Mouse (Mus musculus) bone marrow, adult 2 months (tissue): ENCODE data around the gene Gm10065. TPM values are rescaled to one million over a fixed set of nuclear protein-coding genes. Genes with fewer than 3 reads are reported as not detected.
"Not testable (repeated sequence)": the region's sequence is repeated elsewhere in the genome, so short reads cannot be mapped to it uniquely, and the experiment has no call there.

ENCODE experiments used
- H3K27ac ChIP-seq: fragments of 200-500 bp; 2 replicates; pipeline ENCODE4 v1.5.1; 2012; ENCODE audit warnings: low read depth, mild to moderate bottlenecking, control low read depth, inconsistent platforms, low read length; ENCODE audit not compliant: control insufficient read depth, poor library complexity, insufficient read depth
- H3K4me1 ChIP-seq: fragments of 200-500 bp; 2 replicates; pipeline ENCODE4 v1.6.1; 2011; ENCODE audit warnings: low read length; ENCODE audit not compliant: control insufficient read depth, insufficient read depth
- H3K4me3 ChIP-seq: fragments of 200-500 bp; replicated peaks from 2 replicates; pipeline ENCODE3; 2011; ENCODE audit warnings: mild to moderate bottlenecking, low read depth, low read length, control low read depth; ENCODE audit not compliant: control insufficient read depth
- CTCF ChIP-seq: fragments of 200-500 bp; IDR thresholded peaks from 2 replicates; pipeline ENCODE4 v1.5.1; 2011; ENCODE audit warnings: low read length, control low read depth; ENCODE audit not compliant: control insufficient read depth, insufficient read depth
- POLR2A ChIP-seq: fragments of 200-500 bp; IDR thresholded peaks from 2 replicates; pipeline ENCODE4 v1.6.1; 2011; ENCODE audit warnings: low read depth, mild to moderate bottlenecking, control low read depth, low read length, borderline replicate concordance; ENCODE audit not compliant: control insufficient read depth
- WGBS: fragments of 180-500 bp; shearing (Covaris S2); methylation state at CpG from one replicate; pipeline ENCODE4 v1.1.7; 2018; 5-methylcytosine and 5-hydroxymethylcytosine counted together
- polyA plus RNA-seq: library from polyadenylated mRNA; stranded (reverse); fragments of >200 nt; gene quantifications from 2 replicates; pipeline ENCODE4 v1.2.4, GENCODE M21; 2011; ENCODE audit warnings: low replicate concordance; ENCODE audit not compliant: missing spikeins, insufficient read depth, insufficient read length

The Gm10065 gene
- not detected in 2 replicates for polyA plus RNA-seq

DNA sequence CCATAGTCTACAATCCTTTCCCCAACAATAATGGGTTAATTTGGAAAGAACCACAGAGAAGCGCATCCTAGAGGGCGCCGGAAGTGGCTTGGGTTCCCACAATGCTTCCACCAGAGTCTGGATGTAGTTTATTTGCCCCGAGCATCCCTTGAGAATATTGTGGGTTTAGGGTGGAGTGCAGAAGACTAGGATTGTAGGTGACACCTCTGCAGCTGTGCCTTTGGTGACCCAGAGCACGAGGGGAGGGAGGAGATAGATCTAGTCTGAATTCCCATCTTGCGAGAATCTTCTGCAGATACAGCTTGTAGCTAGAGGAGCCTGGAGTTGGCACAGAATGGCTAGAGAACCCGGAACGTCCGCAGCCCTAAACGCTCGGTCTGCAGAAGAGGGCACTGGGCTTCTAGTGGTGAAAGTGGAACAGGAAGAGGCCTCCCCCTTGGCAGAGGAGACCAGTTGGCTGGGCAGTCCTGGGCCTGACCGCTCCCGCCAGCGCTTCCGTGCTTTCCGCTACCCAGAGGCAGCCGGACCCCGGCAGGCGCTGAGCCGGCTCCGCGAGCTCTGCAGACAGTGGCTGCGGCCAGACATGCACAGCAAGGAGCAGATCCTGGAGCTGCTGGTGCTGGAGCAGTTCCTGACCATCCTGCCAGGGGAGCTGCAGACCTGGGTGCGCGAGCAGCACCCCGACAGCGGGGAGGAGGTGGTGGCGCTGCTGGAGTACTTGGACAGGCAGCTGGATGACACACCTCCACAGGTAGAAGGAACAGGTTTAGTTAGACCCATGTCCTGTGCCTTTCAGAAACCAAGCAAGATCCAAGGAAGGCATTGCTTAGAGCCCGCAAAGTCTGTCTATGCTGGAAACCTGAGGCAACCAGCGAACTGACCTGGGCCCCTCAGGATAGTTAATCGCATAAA lies at the start of gene Gm10065, which contains the start of gene Zkscan4:
TSS of gene Gm10065 (minus strand) at position 683 of the 912 bp plus-strand sequence.
TSS of gene Zkscan4 (plus strand) at position 149 of the 912 bp plus-strand sequence.
- H3K4me1 ChIP-seq, H3K27ac ChIP-seq: not testable (repeated sequence)
- WGBS: 4% methylated on average over 31 of the region's 31 CpGs
- H3K4me3 ChIP-seq: peak within 1 kb of the TSS; percentile 68

DNA sequence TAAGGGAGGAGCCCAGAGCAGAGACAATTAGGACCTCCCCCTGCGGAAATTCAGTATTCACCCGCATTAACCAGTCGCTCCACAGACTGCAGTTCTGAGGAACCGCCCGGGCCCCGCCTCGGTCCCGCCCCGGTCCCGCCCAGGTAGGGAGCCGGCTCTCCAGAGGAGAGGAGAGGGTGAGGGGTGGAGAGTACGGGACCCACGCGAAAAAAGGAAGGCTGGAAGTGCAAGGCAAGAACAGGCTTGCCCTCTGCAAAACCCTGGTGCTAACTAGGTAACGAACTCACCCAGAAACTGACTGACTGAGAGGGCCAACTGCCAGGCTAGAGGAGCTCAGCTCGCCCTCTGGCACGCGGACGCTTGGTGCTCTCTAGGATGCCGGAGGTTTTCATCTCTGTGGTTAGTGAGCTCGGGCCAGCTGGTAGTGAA lies 27.0 kb upstream of the Gm10065 start:
- Histone ChIP-seq H3K27ac (peak overlapping the region; percentile 16; the same call in 1 of the 2 replicates), H3K4me3 (peak overlapping the region; percentile 84), H3K4me1 (no peaks in the 10 kb centered on the region)
- WGBS: under 1% methylated on average over 21 of the region's 21 CpGs
- TF ChIP-seq POLR2A (no peak), CTCF (no peak)

DNA sequence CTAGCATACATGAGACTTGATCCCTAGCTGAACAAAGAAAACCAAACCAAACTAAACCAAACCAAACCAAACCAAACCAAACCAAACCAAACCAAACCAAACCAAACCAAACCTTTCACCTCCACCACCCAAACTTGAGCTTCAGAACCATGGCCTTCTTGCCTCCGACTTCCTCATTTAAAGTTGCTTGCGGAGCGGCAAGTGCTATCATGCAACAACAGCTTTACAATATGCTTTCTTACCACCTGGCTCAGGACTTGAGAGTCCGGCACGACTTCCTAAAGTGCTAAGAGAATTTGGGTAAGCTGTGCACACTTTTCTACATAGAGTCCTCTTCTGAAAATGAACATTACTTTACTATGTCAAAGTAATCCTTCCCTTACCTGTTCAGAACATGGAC lies 23.1 kb upstream of the Gm10065 start:
- Histone ChIP-seq H3K4me1 (no peaks in the 10 kb centered on the region), H3K4me3 (no peak overlapping the region), H3K27ac (no peak overlapping the region)
- 79% methylated on average over 5 of the region's 5 CpGs for WGBS
- TF ChIP-seq POLR2A: no peak
- no peak for TF ChIP-seq CTCF

DNA sequence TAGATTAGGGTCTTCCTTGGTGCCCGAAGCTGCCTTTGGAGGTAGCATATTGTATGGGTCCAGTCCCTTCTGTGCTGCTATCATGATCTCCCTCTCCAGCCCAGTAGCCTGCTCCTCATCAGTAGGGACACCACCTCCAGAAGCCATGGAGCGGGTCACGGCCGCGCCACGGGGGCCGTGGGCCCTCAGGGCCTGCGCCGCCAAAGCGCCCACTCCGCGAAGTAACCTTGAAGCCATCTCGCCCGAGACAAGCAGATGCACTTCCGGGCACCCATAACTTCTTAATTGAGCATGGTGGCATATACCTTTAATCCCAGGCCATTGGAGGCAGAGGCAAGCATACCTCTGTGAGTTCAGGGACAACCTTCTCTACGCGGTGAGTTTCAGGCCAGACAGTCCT lies 21.9 kb upstream of the Gm10065 start, which contains the start of gene Gm11273:
TSS of gene Gm11273 (minus strand) at position 237 of the 400 bp plus-strand sequence.
- not testable (repeated sequence) for H3K27ac ChIP-seq, H3K4me3 ChIP-seq, H3K4me1 ChIP-seq
- WGBS: 86% methylated on average over 17 of the region's 17 CpGs

DNA sequence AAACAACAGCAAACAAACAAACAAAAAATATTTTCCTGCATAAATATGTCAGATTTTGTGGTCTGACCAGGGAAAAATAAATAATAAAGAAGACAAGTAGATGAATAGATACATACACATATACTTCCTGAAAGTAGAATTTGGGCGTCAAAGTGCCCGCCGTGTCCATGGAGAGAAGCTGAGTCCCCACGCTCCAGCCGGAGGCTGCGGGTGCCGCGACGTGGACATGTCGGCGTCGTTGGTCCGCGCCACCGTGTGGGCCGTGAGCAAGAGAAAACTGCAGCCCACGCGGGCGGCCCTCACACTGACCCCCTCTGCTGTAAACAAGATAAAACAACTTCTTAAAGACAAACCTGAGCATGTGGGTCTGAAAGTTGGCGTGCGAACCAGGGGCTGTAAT lies 15.8 kb upstream of the Gm10065 start, which contains the start of gene AK157302:
TSS of gene AK157302 (plus strand) at position 144 of the 400 bp plus-strand sequence.
- no peaks in the 10 kb centered on the region for H3K4me1 ChIP-seq
- 89% methylated on average over 21 of the region's 21 CpGs for WGBS
- no peak within 1 kb of the TSS for H3K27ac ChIP-seq
- TF ChIP-seq CTCF (no peak), POLR2A (no peak)
- no peak within 1 kb of the TSS for H3K4me3 ChIP-seq

DNA sequence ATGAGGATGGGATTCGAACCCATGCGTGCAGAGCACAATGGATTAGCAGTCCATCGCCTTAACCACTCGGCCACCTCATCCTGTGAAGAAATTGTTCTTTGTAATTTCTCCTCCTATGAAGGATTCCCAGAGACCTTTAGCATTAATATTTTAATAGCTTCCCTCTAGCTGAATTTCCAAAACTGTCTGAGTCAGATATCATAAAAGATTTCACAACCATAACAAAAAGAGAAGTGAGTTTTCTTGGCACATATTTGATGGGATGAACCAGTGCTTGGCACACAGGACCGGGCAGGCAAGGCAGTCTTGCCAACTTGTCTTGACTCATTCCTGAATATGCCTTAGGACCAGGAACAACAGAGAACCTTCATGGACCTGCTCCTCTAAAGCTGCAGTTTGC lies 13.6 kb upstream of the Gm10065 start:
- 88% methylated on average over 5 of the region's 5 CpGs for WGBS

DNA sequence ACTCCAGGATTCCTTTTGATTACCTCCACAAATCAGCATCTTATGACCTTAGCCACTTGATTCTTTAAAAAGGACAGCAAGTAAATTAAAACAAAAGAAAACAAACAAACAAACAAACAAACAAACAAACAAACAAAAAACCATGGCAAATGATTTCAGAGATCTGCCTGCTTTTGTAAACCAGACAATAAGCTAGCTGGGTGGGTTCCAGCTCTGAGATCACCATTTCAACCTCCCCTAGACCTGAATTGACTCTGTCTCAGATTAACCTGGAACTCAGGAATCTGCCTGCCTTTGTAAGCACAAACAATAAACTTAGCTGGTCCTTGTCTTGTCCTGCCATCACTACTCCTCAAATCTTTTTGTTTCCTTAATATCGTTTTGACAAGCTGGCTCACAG lies 7.6 kb upstream of the Gm10065 start:
- Histone ChIP-seq H3K4me1 (no peaks in the 10 kb centered on the region), H3K27ac (no peak overlapping the region), H3K4me3 (no peak overlapping the region)
- no peak for TF ChIP-seq POLR2A
- TF ChIP-seq CTCF: no peak
- WGBS: 77% methylated on average over 1 of the region's 1 CpGs

More for the DNA sequence above, 13.6 kb upstream of the Gm10065 start:
- Histone ChIP-seq H3K4me3 (no peak overlapping the region), H3K27ac (no peak overlapping the region), H3K4me1 (no peaks in the 10 kb centered on the region)
- no peak for TF ChIP-seq CTCF

DNA sequence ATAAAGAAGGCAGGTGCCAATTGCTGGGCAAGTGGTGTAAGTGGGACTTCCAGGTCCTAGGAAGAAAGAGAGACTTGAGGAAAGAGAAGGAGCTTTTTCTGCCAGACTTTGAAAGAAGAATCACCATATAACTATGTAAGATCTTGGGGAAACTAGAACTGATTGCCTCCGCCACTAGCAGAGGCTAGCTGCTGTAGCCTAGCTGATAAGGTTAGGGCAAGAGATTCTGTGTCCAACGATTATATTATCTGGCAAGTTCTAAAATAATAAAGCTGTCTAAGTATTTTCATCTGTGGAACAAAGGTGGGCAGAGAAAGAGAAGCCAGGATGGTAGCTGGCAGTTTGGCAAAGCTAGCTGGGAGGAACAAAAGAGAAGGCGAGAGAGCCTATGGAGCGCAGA lies 6.8 kb downstream of the Gm10065 start:
- 51% methylated on average over 4 of the region's 4 CpGs for WGBS
- TF ChIP-seq CTCF (no peak), POLR2A (no peak)
- no peaks in the 10 kb centered on the region for H3K4me1 ChIP-seq
- no peak overlapping the region for H3K4me3 ChIP-seq
- no peak overlapping the region for H3K27ac ChIP-seq

DNA sequence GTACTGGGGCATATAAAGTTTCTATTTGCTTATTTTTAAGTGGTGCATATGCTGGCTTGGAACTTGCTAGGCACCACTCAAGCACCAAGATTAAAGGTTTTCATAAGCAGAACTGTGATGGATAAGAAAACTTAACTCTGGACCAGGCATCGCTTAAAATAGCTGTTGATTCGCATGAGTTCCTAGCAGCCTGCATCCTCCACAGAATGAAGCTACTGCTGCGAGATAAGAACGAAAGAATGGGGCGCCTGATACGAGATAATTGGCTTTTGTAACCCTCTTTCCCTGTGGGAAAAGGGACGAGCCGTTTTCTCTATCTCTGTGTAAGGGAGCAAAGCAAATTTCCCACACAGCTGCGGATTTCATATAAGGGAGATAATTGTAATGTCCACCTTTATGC lies 10.1 kb downstream of the Gm10065 start:
- Histone ChIP-seq H3K4me1 (no peaks in the 10 kb centered on the region), H3K27ac (no peak overlapping the region), H3K4me3 (no peak overlapping the region)
- TF ChIP-seq POLR2A: no peak
- no peak for TF ChIP-seq CTCF
- 35% methylated on average over 9 of the region's 9 CpGs for WGBS
